ENCODE assay signal across 8 mouse cellular contexts in genomic region chr8:108695938-108696630, GRCm38 (mm10).
DNase-seq lines count a peak whose midpoint lies in the region; ATAC-seq and TF ChIP-seq lines count a peak whose summit lies in the region.

No protein-coding gene starts in this region.

- no peaks in the 10 kb centered on the region for H3K36me3 ChIP-seq in E14TG2a.4 (ENCODE audit: insufficient read depth, low read length)
- H3K36me3 ChIP-seq in heart, embryonic 13.5 days = no peaks in the 10 kb centered on the region
- no peaks in the 10 kb centered on the region for H3K36me3 ChIP-seq in liver, embryonic 12.5 days
- no peaks in the 10 kb centered on the region for H3K36me3 ChIP-seq in neural tube, embryonic 14.5 days (ENCODE audit: control insufficient read depth, insufficient read depth, low read length)

- 1% methylated on average over 31 of the region's 31 CpGs for WGBS in heart, embryonic 13.5 days
- WGBS in liver, embryonic 12.5 days (ENCODE audit: insufficient replicate concordance) = 1% methylated on average over 31 of the region's 31 CpGs
- 2% methylated on average over 31 of the region's 31 CpGs for whole genome bisulfite sequencing in neural tube, embryonic 14.5 days
- WGBS in cerebellum, adult 2 months = 2% methylated on average over 31 of the region's 31 CpGs

- peak overlapping the region; percentile 65 for H3K4me3 ChIP-seq in E14TG2a.4 (replicated peaks; ENCODE audit: low read length)
- H3K4me3 ChIP-seq in heart, embryonic 13.5 days = peak overlapping the region; percentile 47
- H3K4me3 ChIP-seq in liver, embryonic 12.5 days = peak overlapping the region; percentile 31
- H3K4me3 ChIP-seq in neural tube, embryonic 14.5 days (ENCODE audit: low read depth, low read length) = peak overlapping the region; percentile 18; the same call in 1 of the 2 replicates
- H3K4me3 ChIP-seq in cerebellum, adult 2 months (replicated peaks; ENCODE audit: insufficient read depth, low read depth, low read length) = no peak overlapping the region

- peak; percentile 66 for DNase-seq in adrenal gland, postnatal 10 days
- no peak for DNase-seq in MN1 (ENCODE audit: low spot score)
- DNase-seq in thymus, postnatal 36 days = no peak
- no peak for DNase-seq in cerebellum, adult 2 months

- H3K4me2 ChIP-seq in heart, embryonic 13.5 days = peak overlapping the region; percentile 70
- peak overlapping the region; percentile 54 for H3K4me2 ChIP-seq in liver, embryonic 12.5 days
- peak overlapping the region; percentile 43 for H3K4me2 ChIP-seq in neural tube, embryonic 14.5 days (ENCODE audit: low read depth, low read length)

- no peak overlapping the region for H3K27ac ChIP-seq in heart, embryonic 13.5 days (replicated peaks)
- no peak overlapping the region for H3K27ac ChIP-seq in liver, embryonic 12.5 days
- H3K27ac ChIP-seq in neural tube, embryonic 14.5 days (ENCODE audit: low read depth, low read length) = peak overlapping the region; percentile 69
- no peak overlapping the region for H3K27ac ChIP-seq in cerebellum, adult 2 months (ENCODE audit: insufficient read depth, low read length)

- H3K9me3 ChIP-seq in E14TG2a.4 (ENCODE audit: low read length) = no peaks in the 10 kb centered on the region
- no peaks in the 10 kb centered on the region for H3K9me3 ChIP-seq in heart, embryonic 13.5 days
- H3K9me3 ChIP-seq in liver, embryonic 12.5 days (replicated peaks) = no peaks in the 10 kb centered on the region
- no peaks in the 10 kb centered on the region for H3K9me3 ChIP-seq in neural tube, embryonic 14.5 days (ENCODE audit: control insufficient read depth, low read length)

- peaks cover 66% of the 10 kb centered on the region for H3K4me1 ChIP-seq in E14TG2a.4 (replicated peaks; ENCODE audit: low read depth, low read length)
- H3K4me1 ChIP-seq in heart, embryonic 13.5 days = peaks cover 74% of the 10 kb centered on the region
- H3K4me1 ChIP-seq in liver, embryonic 12.5 days = peaks cover 35% of the 10 kb centered on the region
- H3K4me1 ChIP-seq in neural tube, embryonic 14.5 days (ENCODE audit: control insufficient read depth, insufficient read depth, low read length) = peaks cover 24% of the 10 kb centered on the region
- H3K4me1 ChIP-seq in cerebellum, adult 2 months (ENCODE audit: control insufficient read depth, insufficient read depth, low read length) = peaks cover 4% of the 10 kb centered on the region; the same call in 1 of the 2 replicates

- ATAC-seq in heart, embryonic 13.5 days (ENCODE audit: extremely low read depth, insufficient number of reproducible peaks, low FRiP score, low TSS enrichment) = no peak
- ATAC-seq in liver, embryonic 12.5 days = no peak
- ATAC-seq in neural tube, embryonic 14.5 days (ENCODE audit: low read depth) = no peak

- TF ChIP-seq POLR2A in cerebellum, adult 2 months (IDR thresholded peaks at IDR 0.05; ENCODE audit: borderline replicate concordance, insufficient read depth, low read length) = no peak

- TF ChIP-seq CTCF in E14TG2a.4 (conservative IDR thresholded peaks at IDR 0.05; ENCODE audit: low read length) = no peak
- no peak for TF ChIP-seq CTCF in cerebellum, adult 2 months (IDR thresholded peaks at IDR 0.05; ENCODE audit: borderline replicate concordance, insufficient read depth, low read depth, low read length)

- peaks cover 78% of the 10 kb centered on the region for H3K27me3 ChIP-seq in E14TG2a.4 (ENCODE audit: insufficient read depth, low read length)
- H3K27me3 ChIP-seq in heart, embryonic 13.5 days (replicated peaks) = peaks cover 70% of the 10 kb centered on the region
- H3K27me3 ChIP-seq in liver, embryonic 12.5 days (replicated peaks) = peaks cover 84% of the 10 kb centered on the region
- H3K27me3 ChIP-seq in neural tube, embryonic 14.5 days (ENCODE audit: control insufficient read depth, insufficient read depth, low read length) = peaks cover 15% of the 10 kb centered on the region
- H3K27me3 ChIP-seq in cerebellum, adult 2 months (ENCODE audit: control insufficient read depth, insufficient read depth, low read length) = peaks cover 3% of the 10 kb centered on the region; the same call in 1 of the 2 replicates

- H3K9ac ChIP-seq in heart, embryonic 13.5 days = peak overlapping the region; percentile 73
- no peak overlapping the region for H3K9ac ChIP-seq in liver, embryonic 12.5 days
- peak overlapping the region; percentile 47 for H3K9ac ChIP-seq in neural tube, embryonic 14.5 days (replicated peaks; ENCODE audit: low read depth, low read length)
